Mouse (Mus musculus): Measurements from ENCODE around the gene Fkbp15.

Gene Fkbp15

DNA sequence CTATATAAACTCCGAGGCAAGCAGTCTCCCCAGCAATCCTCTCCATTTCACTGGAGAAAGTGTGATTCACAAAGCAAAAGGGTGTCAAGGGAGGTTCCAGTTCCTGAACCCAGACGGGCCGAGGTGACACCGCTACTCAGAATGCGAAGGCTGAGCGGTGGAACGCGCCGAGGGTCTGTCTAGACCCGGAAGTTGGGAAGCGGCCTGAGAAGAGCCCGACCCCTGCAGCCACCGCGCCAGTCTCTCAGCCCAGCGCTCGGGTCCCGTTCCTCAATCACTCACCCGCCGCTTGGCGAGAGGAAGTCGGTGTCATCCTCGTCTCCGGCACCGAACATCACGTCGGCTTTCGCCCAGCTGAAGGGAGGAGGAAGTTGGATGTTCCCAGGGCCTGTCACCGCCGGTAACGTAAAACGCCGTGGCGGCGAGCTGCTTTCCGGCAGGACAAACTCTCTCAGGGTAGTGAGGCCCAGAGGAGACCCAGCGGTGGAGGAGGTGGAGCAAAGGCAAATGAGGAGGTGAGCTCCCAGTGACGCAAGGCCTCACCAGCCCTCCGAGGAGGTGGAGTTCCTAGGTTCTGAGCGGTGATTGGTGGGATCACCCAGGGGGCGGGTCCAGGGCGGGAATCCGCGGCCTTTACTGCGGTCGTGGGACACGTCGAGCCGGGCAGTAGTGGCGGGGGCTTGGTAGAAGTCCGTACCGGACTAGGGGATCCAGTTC lies at the start of gene Fkbp15, which contains the start of gene Slc31a1:
Gene Fkbp15, minus strand, starts transcription at position 461 of the 717 bp plus-strand sequence.
Gene Slc31a1, plus strand, starts transcription at position 640 of the 717 bp plus-strand sequence.
- peak; percentile 100 for DNase-seq (ENCODE audit: low read depth, low spot score)

- DNase-seq (ENCODE audit: low read depth, low spot score), result no peak
Observed at GRCm38 (mm10) chr4:62409615-62410014, 49.3 kb upstream of the Fkbp15 start.

DNA sequence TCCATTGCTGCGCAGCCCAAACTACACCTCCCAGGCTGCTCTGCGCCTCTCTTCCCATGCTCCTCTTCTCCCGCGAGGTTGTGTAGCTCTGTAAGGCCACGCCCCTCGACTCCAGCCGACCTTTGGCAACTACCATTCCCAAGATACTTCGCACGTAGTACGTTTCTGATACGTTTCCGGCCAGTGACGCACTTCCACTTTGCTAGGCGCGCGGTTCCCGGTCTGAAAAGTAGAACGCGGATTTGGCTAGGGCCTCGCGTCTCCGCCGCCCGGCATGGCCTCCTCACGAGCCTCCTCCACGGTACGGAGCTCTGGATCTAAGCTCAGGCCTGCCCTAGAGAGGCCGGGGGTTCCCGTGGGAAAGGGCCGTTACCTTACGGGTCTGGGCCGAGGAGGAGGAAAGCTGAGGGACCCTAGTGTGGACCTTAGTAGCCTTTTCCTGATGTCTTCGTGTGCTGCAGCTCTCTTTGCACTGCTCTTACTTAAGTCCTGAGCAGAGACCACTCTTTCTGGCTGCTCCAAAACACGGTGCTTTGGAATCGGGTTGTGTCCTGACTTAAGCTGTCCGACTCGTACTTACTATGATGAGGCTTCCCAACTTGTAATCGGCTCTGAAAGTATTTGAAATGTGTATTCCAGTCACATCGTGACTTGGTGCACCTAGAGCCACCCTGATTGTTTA lies 48.4 kb upstream of the Fkbp15 start, which contains the start of the genes Cdc26 and Prpf4:
Gene Cdc26, minus strand, starts transcription at position 42 of the 682 bp plus-strand sequence.
Gene Prpf4, plus strand, starts transcription at position 197 of the 682 bp plus-strand sequence.
- DNase-seq (ENCODE audit: low read depth, low spot score), result peak; percentile 100

DNA sequence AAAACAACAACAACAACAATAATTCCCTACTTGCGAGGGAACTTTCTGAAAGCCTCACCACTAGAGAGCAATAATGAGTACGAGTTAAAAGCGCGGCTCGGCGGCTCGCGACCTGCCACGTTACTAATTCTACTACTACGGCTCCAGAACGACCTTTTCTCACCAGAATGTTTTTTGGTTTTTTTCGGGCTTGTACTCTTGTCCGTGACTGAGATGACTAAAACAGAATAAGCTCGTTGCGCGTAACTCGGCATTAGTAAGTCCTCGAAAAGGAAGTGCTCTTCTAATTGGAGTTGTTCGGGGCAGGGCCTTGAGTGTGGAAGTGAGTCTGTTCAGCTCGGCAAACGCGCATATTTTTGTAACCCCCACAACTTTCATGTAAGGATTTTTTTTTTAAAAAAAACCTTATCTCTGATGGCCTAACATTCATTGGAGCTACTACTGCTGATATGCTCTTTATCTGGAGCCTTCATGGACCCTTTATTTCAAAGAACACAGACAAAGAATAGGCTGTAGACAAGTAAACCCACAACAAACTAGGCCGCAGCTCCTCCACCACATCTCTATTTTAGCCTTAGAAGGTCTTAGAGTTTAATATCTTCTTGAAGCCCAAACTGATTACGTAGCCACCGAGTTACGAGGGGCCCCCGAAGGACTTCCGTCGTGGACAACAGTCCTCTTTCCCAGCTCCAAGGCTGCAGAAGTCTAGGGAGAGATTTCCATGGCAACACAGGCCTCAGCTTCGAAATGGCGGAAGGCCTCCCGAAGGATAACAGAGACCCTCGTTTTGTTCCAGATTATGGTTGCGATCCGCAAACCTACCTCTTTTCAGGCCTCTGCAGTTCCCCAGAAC lies 47.6 kb upstream of the Fkbp15 start:
- DNase-seq (ENCODE audit: low read depth, low spot score), result peak; percentile 53

GRCm38 (mm10) chr4:62406133-62406532 lies 45.8 kb upstream of the Fkbp15 start:
- DNase-seq (ENCODE audit: low read depth, low spot score), result no peak

- peak; percentile 72 for DNase-seq (ENCODE audit: low read depth, low spot score)
Observed at GRCm38 (mm10) chr4:62398956-62399355, 38.6 kb upstream of the Fkbp15 start.

DNA sequence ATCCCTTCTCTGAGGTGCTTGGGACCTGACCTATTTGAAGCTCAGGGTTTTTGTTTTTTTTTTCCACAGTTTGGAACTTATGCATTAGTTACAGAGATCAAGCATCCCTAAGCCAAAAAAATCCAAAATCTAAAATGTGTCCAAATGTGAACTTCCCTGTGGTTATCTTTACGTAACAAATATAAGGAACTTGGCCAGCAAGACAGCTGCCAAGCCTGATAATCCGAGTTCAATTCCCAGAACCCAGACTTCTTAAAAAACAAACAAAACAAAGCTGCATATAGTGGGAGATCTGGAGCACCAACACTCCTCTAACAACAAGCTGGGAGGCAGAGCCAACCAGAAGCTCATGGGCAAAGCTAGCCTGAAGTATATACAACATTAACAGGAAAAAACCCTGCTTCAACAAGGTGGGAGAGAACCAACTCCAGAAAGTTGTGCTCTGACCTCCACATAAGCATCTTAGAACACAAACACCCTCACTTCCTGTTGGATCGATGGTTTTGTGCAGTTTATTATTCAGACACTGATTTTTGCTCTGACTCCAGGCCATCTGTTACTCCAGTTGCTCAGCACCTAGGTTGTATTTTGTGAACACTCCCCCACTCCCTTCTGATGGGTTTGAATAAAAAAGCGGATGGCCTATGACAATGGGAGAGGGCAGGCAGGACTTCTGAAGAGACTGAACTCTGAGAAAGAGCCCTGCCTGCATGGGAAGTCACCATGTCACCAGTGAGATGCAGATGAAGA lies 37.4 kb upstream of the Fkbp15 start:
- DNase-seq (ENCODE audit: low read depth, low spot score), result peak; percentile 43

GRCm38 (mm10) chr4:62395806-62396205 lies 35.5 kb upstream of the Fkbp15 start:
- no peak for DNase-seq (ENCODE audit: low read depth, low spot score)

- no peak for DNase-seq (ENCODE audit: low read depth, low spot score)
Observed at GRCm38 (mm10) chr4:62393459-62393858, 33.1 kb upstream of the Fkbp15 start.

- DNase-seq (ENCODE audit: low read depth, low spot score), result no peak
Observed at GRCm38 (mm10) chr4:62391892-62392291, 31.5 kb upstream of the Fkbp15 start.

DNA sequence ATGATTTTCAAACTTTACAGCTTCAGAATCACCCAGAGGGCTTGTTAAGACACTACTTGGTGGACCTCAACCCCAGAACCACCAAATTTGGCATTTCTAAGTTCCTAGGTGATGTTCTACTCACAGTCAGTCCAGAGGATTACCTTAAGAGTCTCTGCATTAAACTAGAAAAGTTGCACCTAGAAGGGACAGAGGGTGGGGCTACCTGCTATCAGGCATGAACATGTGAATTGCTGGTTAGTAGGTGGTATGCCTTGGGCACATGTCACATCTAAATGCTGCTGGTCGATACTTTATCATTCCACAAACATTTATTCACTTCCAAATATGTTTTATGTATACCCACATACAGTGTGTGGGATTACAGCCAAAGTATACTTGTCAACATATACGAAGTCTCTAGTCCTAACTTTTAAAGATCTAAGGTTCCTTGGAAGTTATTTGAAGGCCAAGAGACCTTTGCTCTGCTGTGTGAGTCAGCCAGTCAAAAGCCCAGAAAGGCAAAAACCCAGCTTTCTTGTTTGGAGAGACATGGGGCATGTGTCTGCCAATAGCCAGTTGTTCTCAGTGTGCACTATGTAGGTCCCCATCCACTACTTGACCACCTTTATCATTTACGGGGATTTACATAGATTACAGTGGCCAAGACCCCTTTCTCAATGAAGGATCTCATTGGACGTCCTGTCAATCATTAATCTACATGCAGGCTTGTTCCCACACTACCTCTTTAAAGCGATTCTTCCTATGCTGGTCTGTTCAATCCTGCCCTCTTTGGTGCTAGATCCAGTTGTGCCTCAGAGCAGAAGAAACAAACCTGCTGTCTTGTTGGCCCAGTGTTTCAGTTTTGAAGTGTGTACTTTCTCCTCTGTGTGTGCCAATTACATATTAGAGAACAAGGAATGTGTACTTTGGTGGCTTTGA lies 29.5 kb upstream of the Fkbp15 start:
- DNase-seq (ENCODE audit: low read depth, low spot score), result no peak

DNA sequence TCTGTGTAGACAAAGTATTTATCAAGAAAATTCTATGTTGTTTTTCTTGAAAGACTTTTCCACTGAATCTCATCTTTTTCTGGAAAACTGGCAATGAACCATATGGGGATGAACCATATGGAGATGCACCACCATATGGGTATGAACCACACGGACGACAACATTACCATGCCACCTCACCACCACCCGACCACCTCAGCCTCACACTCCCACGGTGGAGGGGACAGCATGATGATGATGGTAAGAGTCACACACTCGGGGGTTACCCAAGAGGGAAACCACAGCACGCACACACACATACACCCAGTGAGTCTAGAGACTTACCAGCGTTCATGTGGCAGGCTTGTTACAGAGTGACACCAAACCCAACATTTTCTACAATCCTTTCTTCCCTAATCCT lies 25.1 kb upstream of the Fkbp15 start:
- DNase-seq (ENCODE audit: low read depth, low spot score), result peak; percentile 54

DNA sequence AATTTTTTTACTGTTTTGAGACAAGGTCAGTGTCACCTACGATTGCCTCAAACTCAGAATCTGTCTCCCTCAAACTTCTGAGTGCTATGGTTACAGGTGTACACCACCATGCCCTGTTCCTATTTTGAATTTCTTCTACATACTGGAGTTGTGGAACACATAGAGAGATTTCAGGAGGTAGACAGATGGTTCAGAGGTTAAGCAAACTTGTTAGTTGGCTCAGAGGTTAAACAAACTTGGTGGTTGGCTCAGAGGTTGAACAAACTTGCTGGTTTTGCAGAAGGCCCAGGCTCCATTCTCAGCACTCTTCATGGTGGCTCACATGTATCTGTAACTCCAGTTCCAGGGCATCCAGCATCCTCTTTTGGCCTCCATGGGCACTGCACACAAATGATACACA lies 23.8 kb upstream of the Fkbp15 start:
- DNase-seq (ENCODE audit: low read depth, low spot score), result no peak

- DNase-seq (ENCODE audit: low read depth, low spot score), result no peak
Observed at GRCm38 (mm10) chr4:62383752-62384151, 23.4 kb upstream of the Fkbp15 start.

DNA sequence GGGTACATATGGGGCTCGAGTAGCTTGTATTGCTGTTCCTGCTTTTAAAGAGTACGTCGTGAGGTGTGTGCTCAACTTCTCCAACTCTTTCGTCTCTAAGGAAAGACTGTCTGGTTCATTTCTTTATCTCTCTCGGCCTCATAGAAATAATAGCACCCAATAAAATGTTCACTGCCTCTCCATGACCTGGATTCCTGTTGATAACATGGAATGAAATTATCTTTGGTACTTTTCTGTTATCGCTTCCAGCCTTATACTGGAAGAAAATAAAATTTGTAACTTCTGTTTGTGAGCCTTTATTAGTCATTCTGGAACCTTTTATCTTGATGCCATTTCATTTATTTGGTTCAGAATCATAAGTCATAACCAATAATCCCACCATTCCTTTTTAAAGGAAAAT lies 22.9 kb upstream of the Fkbp15 start:
- no peak for DNase-seq (ENCODE audit: low read depth, low spot score)

- no peak for DNase-seq (ENCODE audit: low read depth, low spot score)
Observed at GRCm38 (mm10) chr4:62379724-62380381, 19.5 kb upstream of the Fkbp15 start.

DNA sequence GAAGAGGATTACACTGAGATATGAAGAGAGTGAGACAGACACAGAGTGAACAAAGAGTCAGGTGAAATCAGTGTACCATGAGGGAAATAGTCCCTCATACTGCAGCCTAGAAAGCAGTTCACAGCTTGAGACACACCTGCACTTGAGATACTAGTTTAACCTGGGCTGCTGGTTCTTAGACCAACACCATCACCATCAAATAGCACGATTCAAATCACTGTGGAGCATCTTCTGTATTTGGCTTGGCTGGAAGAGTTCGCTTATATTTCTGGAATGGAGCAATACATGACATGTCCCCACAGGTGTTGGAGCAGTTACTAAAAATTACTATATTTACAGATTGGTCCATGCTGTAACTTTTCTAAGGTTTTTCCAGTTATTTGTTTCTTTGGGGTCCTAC lies 15.8 kb upstream of the Fkbp15 start:
- DNase-seq (ENCODE audit: low read depth, low spot score), result no peak

DNA sequence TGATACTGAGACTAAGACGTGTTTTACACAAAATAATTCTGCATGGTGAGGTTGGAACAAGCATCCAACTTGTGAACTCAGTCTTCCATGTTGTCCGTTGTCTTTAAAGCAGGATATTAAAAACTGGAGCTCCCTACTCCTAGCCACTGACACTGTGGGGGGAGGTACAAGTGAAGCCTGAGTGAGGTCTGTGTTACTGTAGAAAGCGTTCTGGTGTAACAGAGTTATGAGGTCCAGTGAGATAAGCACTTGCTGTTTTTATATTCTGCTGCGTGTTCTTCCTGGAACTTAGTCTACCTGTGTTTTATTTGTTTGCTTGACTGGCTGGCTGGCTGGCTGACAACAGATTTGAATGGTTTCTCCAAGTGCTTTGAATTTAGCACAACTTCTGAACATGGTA lies 14.0 kb upstream of the Fkbp15 start:
- no peak for DNase-seq (ENCODE audit: low read depth, low spot score)

- DNase-seq (ENCODE audit: low read depth, low spot score), result no peak
Observed at GRCm38 (mm10) chr4:62373668-62374067, 13.3 kb upstream of the Fkbp15 start.

All from brain, adult 2 months (tissue).